11 mouse cellular contexts compared by ENCODE assay signal in genomic region chr1:172221297-172222063, GRCm38 (mm10). TPM values are rescaled to one million over a fixed set of nuclear protein-coding genes. Genes with fewer than 3 reads are reported as not detected.
DNase-seq lines count a peak whose midpoint lies in the region; ATAC-seq and TF ChIP-seq lines count a peak whose summit lies in the region.
"Had no signal": no experiment of that assay in that cellular context is flagged by ENCODE, and none has a peak within 500 bp of the region (broad histone marks: within the 10 kb centered on the region; RNA-seq: fewer than 3 reads in every experiment).

No protein-coding gene starts in this region.

- H3K4me3 ChIP-seq in hindbrain, embryonic 10.5 days: no peak overlapping the region
- H3K4me3 ChIP-seq in hindbrain, postnatal 0 days (ENCODE audit: low read length): no peak overlapping the region
- no peak overlapping the region for H3K4me3 ChIP-seq in neural tube, embryonic 11.5 days (ENCODE audit: low read depth, low read length)
- H3K4me3 ChIP-seq in hindbrain, embryonic 13.5 days: no peak overlapping the region

- no peak for TF ChIP-seq CTCF in hindbrain, postnatal 0 days (IDR thresholded peaks at IDR 0.05; ENCODE audit: low read depth)

- WGBS in hindbrain, embryonic 10.5 days: 30% methylated on average over 11 of the region's 11 CpGs
- 45% methylated on average over 11 of the region's 11 CpGs for WGBS in hindbrain, postnatal 0 days
- 37% methylated on average over 11 of the region's 11 CpGs for WGBS in neural tube, embryonic 11.5 days
- WGBS in hindbrain, embryonic 13.5 days: 50% methylated on average over 11 of the region's 11 CpGs

- no peaks in the 10 kb centered on the region for H3K9me3 ChIP-seq in hindbrain, embryonic 10.5 days
- no peaks in the 10 kb centered on the region for H3K9me3 ChIP-seq in hindbrain, postnatal 0 days (ENCODE audit: low read length)
- H3K9me3 ChIP-seq in neural tube, embryonic 11.5 days (ENCODE audit: control insufficient read depth, low read length): no peaks in the 10 kb centered on the region
- no peaks in the 10 kb centered on the region for H3K9me3 ChIP-seq in hindbrain, embryonic 13.5 days

- H3K4me2 ChIP-seq in hindbrain, postnatal 0 days (ENCODE audit: low read depth, low read length): no peak overlapping the region
- no peak overlapping the region for H3K4me2 ChIP-seq in neural tube, embryonic 11.5 days (ENCODE audit: low read depth)
- no peak overlapping the region for H3K4me2 ChIP-seq in hindbrain, embryonic 13.5 days

- peaks cover 61% of the 10 kb centered on the region for H3K4me1 ChIP-seq in hindbrain, embryonic 10.5 days (replicated peaks)
- 0 out of 2 replicates have a peak, but pooled peaks cover 3% of the 10 kb centered on the region for H3K4me1 ChIP-seq in hindbrain, postnatal 0 days (ENCODE audit: insufficient read depth, low read length)
- peaks cover 12% of the 10 kb centered on the region for H3K4me1 ChIP-seq in neural tube, embryonic 11.5 days (ENCODE audit: control insufficient read depth, insufficient read depth, low read length)
- peaks cover 47% of the 10 kb centered on the region for H3K4me1 ChIP-seq in hindbrain, embryonic 13.5 days (replicated peaks)

- H3K27ac ChIP-seq in hindbrain, embryonic 10.5 days: peak overlapping the region; percentile 85
- no peak overlapping the region for H3K27ac ChIP-seq in hindbrain, postnatal 0 days
- H3K27ac ChIP-seq in neural tube, embryonic 11.5 days (ENCODE audit: low read depth, low read length): peak overlapping the region; percentile 63; the same call in 1 of the 2 replicates
- peak overlapping the region; percentile 48; the same call in 1 of the 2 replicates for H3K27ac ChIP-seq in hindbrain, embryonic 13.5 days

- peaks cover 4% of the 10 kb centered on the region; the same call in 1 of the 2 replicates for H3K27me3 ChIP-seq in hindbrain, embryonic 10.5 days (ENCODE audit: insufficient read depth, poor library complexity, severe bottlenecking)
- no peaks in the 10 kb centered on the region for H3K27me3 ChIP-seq in hindbrain, postnatal 0 days (ENCODE audit: insufficient read depth, low read length)
- no peaks in the 10 kb centered on the region for H3K27me3 ChIP-seq in neural tube, embryonic 11.5 days (ENCODE audit: control insufficient read depth, insufficient read depth, low read length)
- no peaks in the 10 kb centered on the region for H3K27me3 ChIP-seq in hindbrain, embryonic 13.5 days

- no peak for ATAC-seq in hindbrain, postnatal 0 days
- ATAC-seq in neural tube, embryonic 11.5 days (ENCODE audit: insufficient read depth, low FRiP score, low TSS enrichment): no peak
- ATAC-seq in hindbrain, embryonic 13.5 days (ENCODE audit: low FRiP score): no peak
- ATAC-seq in inflammation-experienced regulatory T-cells, adult 6 months: no peak
- no peak for ATAC-seq in activated CD4-positive, CD25-positive, alpha-beta regulatory T cell, adult 4 months

- DNase-seq in hindbrain, embryonic 10.5 days (ENCODE audit: low spot score): peak; percentile 44
- DNase-seq in hindbrain, postnatal 0 days (ENCODE audit: low spot score): no peak
- DNase-seq in neural tube, embryonic 11.5 days (ENCODE audit: low spot score): peak; percentile 48
- DNase-seq in neural tube, embryonic 10.5 days (ENCODE audit: extremely low spot score, low spot score): no peak
- no peak for DNase-seq in spleen, postnatal 14 days (ENCODE audit: low spot score in 2 of 2)
- DNase-seq: cerebellum, adult 18-20 months; retina, postnatal 1 day had no signal

- no peak overlapping the region for H3K9ac ChIP-seq in hindbrain, postnatal 0 days (replicated peaks; ENCODE audit: low read length)
- 0 out of 2 replicates have a peak overlapping the region, but pooled peaks have one; percentile 10 for H3K9ac ChIP-seq in neural tube, embryonic 11.5 days (ENCODE audit: low read length)
- 0 out of 2 replicates have a peak overlapping the region, but pooled peaks have one; percentile 20 for H3K9ac ChIP-seq in hindbrain, embryonic 13.5 days

- no peaks in the 10 kb centered on the region for H3K36me3 ChIP-seq in hindbrain, embryonic 10.5 days
- no peaks in the 10 kb centered on the region for H3K36me3 ChIP-seq in hindbrain, postnatal 0 days (ENCODE audit: insufficient read depth, low read length)
- no peaks in the 10 kb centered on the region for H3K36me3 ChIP-seq in neural tube, embryonic 11.5 days (ENCODE audit: control insufficient read depth, insufficient read depth, low read length)
- no peaks in the 10 kb centered on the region for H3K36me3 ChIP-seq in hindbrain, embryonic 13.5 days

RNA-seq across cellular contexts. Expression of gene Casq1, which starts 1.8 kb away (rescaled TPM):
- polyA plus RNA-seq in hindbrain, embryonic 10.5 days (2016; fragmentation: Nextera tagmentation; extraction: Ambion mirVana): 1.3 and 2.0 TPM in 2 replicates
- 0.78 and 2.4 TPM in 2 replicates for total RNA-seq in hindbrain, postnatal 0 days (2014; rRNA removed)
- polyA plus RNA-seq in hindbrain, postnatal 0 days (2015; fragmentation: Nextera tagmentation; extraction: Ambion mirVana): 1.7 and 2.0 TPM in 2 replicates
- 2.2 and 2.5 TPM in 2 replicates for polyA plus RNA-seq in neural tube, embryonic 11.5 days (2014; fragmentation: Nextera tagmentation; extraction: Ambion mirVana)
- 2.3 and 2.4 TPM in 2 replicates for polyA plus RNA-seq in hindbrain, embryonic 13.5 days (2015; fragmentation: Nextera tagmentation; extraction: Ambion mirVana)
- polyA plus RNA-seq in inflammation-experienced regulatory T-cells, adult 6 months (2017; shearing (Covaris generic)): not detected
- not detected for polyA plus RNA-seq in activated CD4-positive, CD25-positive, alpha-beta regulatory T cell, adult 4 months (2017; shearing (Covaris generic))

RNA-seq across cellular contexts. Expression of gene Pea15a, which starts 14.9 kb away (rescaled TPM):
- polyA plus RNA-seq in hindbrain, embryonic 10.5 days (2016; fragmentation: Nextera tagmentation; extraction: Ambion mirVana): 295 and 370 TPM in 2 replicates
- 289 and 309 TPM in 2 replicates for total RNA-seq in hindbrain, postnatal 0 days (2014; rRNA removed)
- 503 and 511 TPM in 2 replicates for polyA plus RNA-seq in hindbrain, postnatal 0 days (2015; fragmentation: Nextera tagmentation; extraction: Ambion mirVana)
- polyA plus RNA-seq in neural tube, embryonic 11.5 days (2014; fragmentation: Nextera tagmentation; extraction: Ambion mirVana): 249 and 272 TPM in 2 replicates
- 400 and 410 TPM in 2 replicates for polyA plus RNA-seq in hindbrain, embryonic 13.5 days (2015; fragmentation: Nextera tagmentation; extraction: Ambion mirVana)
- polyA plus RNA-seq in inflammation-experienced regulatory T-cells, adult 6 months (2017; shearing (Covaris generic)): 10 to 100 TPM; 46.0 to 50.6 (median 47.6) TPM
- 10 to 100 TPM; 42.0 to 43.1 TPM for polyA plus RNA-seq in activated CD4-positive, CD25-positive, alpha-beta regulatory T cell, adult 4 months (2017; shearing (Covaris generic))

RNA-seq across cellular contexts. Expression of gene Atp1a4, which starts 36.7 kb away (rescaled TPM):
- polyA plus RNA-seq in hindbrain, embryonic 10.5 days (2016; fragmentation: Nextera tagmentation; extraction: Ambion mirVana): not detected in 2 replicates
- total RNA-seq in hindbrain, postnatal 0 days (2014; rRNA removed): 0.10 TPM in 1 of 2 replicates, not detected in the other
- polyA plus RNA-seq in hindbrain, postnatal 0 days (2015; fragmentation: Nextera tagmentation; extraction: Ambion mirVana): 0.05 TPM in 1 of 2 replicates, not detected in the other
- not detected in 2 replicates for polyA plus RNA-seq in neural tube, embryonic 11.5 days (2014; fragmentation: Nextera tagmentation; extraction: Ambion mirVana)
- 0.06 TPM in 1 of 2 replicates, not detected in the other for polyA plus RNA-seq in hindbrain, embryonic 13.5 days (2015; fragmentation: Nextera tagmentation; extraction: Ambion mirVana)
- not detected for polyA plus RNA-seq in inflammation-experienced regulatory T-cells, adult 6 months (2017; shearing (Covaris generic))
- not detected for polyA plus RNA-seq in activated CD4-positive, CD25-positive, alpha-beta regulatory T cell, adult 4 months (2017; shearing (Covaris generic))
- total RNA-seq: layer of hippocampus, postnatal 25 days had no signal

RNA-seq across cellular contexts. Expression of gene Igsf8, which starts 40.0 kb away (rescaled TPM):
- polyA plus RNA-seq in hindbrain, embryonic 10.5 days (2016; fragmentation: Nextera tagmentation; extraction: Ambion mirVana): 63.5 and 142 TPM in 2 replicates
- total RNA-seq in hindbrain, postnatal 0 days (2014; rRNA removed): 136 and 150 TPM in 2 replicates
- polyA plus RNA-seq in hindbrain, postnatal 0 days (2015; fragmentation: Nextera tagmentation; extraction: Ambion mirVana): 90.2 and 90.8 TPM in 2 replicates
- 121 and 142 TPM in 2 replicates for polyA plus RNA-seq in neural tube, embryonic 11.5 days (2014; fragmentation: Nextera tagmentation; extraction: Ambion mirVana)
- 104 and 112 TPM in 2 replicates for polyA plus RNA-seq in hindbrain, embryonic 13.5 days (2015; fragmentation: Nextera tagmentation; extraction: Ambion mirVana)
- polyA plus RNA-seq in inflammation-experienced regulatory T-cells, adult 6 months (2017; shearing (Covaris generic)): 1 to 10 TPM; 3.8 to 5.4 (median 5.2) TPM
- 1 to 10 TPM; 3.4 to 3.8 TPM for polyA plus RNA-seq in activated CD4-positive, CD25-positive, alpha-beta regulatory T cell, adult 4 months (2017; shearing (Covaris generic))

Comparison
In these comparisons a context has a peak if more than half of its experiments do, and no peak if none do; other contexts are left out.
1. DNase-seq: peak in hindbrain, embryonic 10.5 days (single experiment) and neural tube, embryonic 11.5 days (single experiment); none in hindbrain, postnatal 0 days (single experiment), neural tube, embryonic 10.5 days (single experiment) and spleen, postnatal 14 days (0 of 2).